Mouse (Mus musculus): ENCODE results near the gene Higd1a. TPM values are rescaled to one million over a fixed set of nuclear protein-coding genes. Genes with fewer than 3 reads are reported as not detected.

Higd1a gene
- polyA plus RNA-seq, 1 experiment from 2014 or later = 148 TPM

DNA sequence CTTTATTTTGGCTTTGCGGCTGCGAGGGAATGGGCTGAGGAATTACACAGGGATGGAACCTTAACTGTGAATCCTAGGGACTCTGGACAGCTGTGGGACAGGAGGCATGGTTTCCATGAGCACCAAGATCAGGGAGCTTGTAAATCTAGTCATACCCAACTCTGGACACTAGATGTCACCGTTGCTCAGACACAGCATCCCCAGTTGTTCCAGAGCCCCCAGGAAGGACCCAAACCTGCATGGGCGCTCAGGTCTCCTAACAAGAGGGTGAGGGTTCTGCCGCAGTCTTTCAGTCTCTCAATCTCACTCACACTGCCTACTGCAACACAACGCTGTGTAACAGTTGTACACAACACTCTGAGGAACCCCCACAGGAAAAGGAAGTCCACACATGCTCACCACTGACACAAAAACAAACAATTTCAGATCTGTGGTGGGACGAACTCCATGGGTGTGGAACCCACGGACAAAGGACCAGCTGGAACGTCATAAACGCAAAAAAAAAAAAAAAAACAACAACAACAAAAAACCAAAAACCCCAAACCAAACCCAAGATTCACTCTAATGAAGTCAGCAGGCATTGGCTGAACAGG lies 11.5 kb downstream of the Higd1a start:
- DNase-seq (ENCODE audit: low spot score) = peak; percentile 74
- 42% methylated on average over 10 of the region's 10 CpGs for WGBS
- no peaks in the 10 kb centered on the region for H3K4me1 ChIP-seq (replicated peaks; ENCODE audit: insufficient read depth, low read length)
- H3K27ac ChIP-seq = no peak overlapping the region
- no peak overlapping the region for H3K4me3 ChIP-seq (replicated peaks; ENCODE audit: low read depth, low read length)
- no peak overlapping the region for H3K4me2 ChIP-seq (ENCODE audit: low read length)
- 0 out of 2 replicates have a peak, but pooled peaks have one; percentile 29 for ATAC-seq (replicated peaks; ENCODE audit: low FRiP score, low read depth)
- H3K9me3 ChIP-seq (replicated peaks; ENCODE audit: low read length) = no peaks in the 10 kb centered on the region
- TF ChIP-seq CTCF (IDR thresholded peaks at IDR 0.05; ENCODE audit: low read depth) = peak; percentile 77
- 0 out of 2 replicates have a peak, but pooled peaks cover 9% of the 10 kb centered on the region for H3K36me3 ChIP-seq (ENCODE audit: insufficient read depth, low read length)
- no peaks in the 10 kb centered on the region for H3K27me3 ChIP-seq (ENCODE audit: insufficient read depth, low read length)
- no peak overlapping the region for H3K9ac ChIP-seq (ENCODE audit: low read depth, low read length)

DNA sequence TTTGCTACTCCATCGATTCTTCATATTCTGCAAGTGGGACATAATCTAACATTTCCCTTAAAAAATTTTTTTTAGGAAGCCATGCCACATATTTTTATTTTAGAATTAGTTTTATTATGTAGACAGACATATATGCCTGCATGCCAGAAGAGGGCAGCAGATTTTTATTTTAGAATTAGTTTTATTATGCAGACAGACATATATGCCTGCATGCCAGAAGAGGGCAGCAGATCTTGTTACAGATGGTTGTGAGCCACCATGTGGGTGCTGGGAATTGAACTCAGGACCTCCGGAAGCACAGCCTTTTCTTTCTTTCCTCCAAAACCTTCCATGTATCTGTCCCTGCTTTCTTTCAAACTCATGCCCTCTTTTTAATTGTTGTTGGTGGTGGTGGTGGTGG lies 15.2 kb downstream of the Higd1a start:
- H3K9ac ChIP-seq (ENCODE audit: low read depth, low read length) = no peak overlapping the region
- WGBS = 92% methylated on average over 2 of the region's 2 CpGs
- peak; percentile 60 for TF ChIP-seq CTCF (IDR thresholded peaks at IDR 0.05; ENCODE audit: low read depth)
- H3K9me3 ChIP-seq (replicated peaks; ENCODE audit: low read length) = no peaks in the 10 kb centered on the region
- ATAC-seq (replicated peaks; ENCODE audit: low FRiP score, low read depth) = no peak
- DNase-seq (ENCODE audit: low spot score) = no peak
- no peak overlapping the region for H3K27ac ChIP-seq
- no peaks in the 10 kb centered on the region for H3K4me1 ChIP-seq (replicated peaks; ENCODE audit: insufficient read depth, low read length)
- H3K4me3 ChIP-seq (replicated peaks; ENCODE audit: low read depth, low read length) = no peak overlapping the region
- H3K27me3 ChIP-seq (ENCODE audit: insufficient read depth, low read length) = no peaks in the 10 kb centered on the region
- no peak overlapping the region for H3K4me2 ChIP-seq (ENCODE audit: low read length)
- no peaks in the 10 kb centered on the region for H3K36me3 ChIP-seq (ENCODE audit: insufficient read depth, low read length)

DNA sequence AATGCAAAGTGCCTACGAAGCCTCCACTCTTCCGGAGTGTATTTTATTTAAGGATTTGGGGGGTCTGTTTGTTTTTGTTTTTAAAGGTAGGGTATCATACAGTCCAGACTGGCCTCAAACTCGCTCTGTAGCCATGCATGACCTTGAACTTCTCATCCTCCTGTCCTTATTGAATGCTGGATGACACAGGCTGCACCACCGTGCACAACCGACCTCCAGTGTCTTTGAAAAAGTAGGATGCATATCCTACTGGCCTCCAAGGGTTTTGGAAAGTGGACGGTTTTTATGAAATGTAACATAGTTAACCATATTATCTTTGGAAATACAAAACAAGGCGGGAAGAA lies 18.6 kb downstream of the Higd1a start:
- WGBS = 32% methylated on average over 7 of the region's 7 CpGs
- H3K4me3 ChIP-seq (replicated peaks; ENCODE audit: low read depth, low read length) = peak overlapping the region; percentile 45
- H3K4me2 ChIP-seq (ENCODE audit: low read length) = peak overlapping the region; percentile 86
- peak overlapping the region; percentile 44; the same call in 1 of the 2 replicates for H3K9ac ChIP-seq (ENCODE audit: low read depth, low read length)
- no peaks in the 10 kb centered on the region for H3K9me3 ChIP-seq (replicated peaks; ENCODE audit: low read length)
- H3K36me3 ChIP-seq (ENCODE audit: insufficient read depth, low read length) = no peaks in the 10 kb centered on the region
- no peak overlapping the region for H3K27ac ChIP-seq
- no peaks in the 10 kb centered on the region for H3K4me1 ChIP-seq (replicated peaks; ENCODE audit: insufficient read depth, low read length)
- ATAC-seq (replicated peaks; ENCODE audit: low FRiP score, low read depth) (peak; percentile 55), DNase-seq (ENCODE audit: low spot score) (no peak)
- TF ChIP-seq CTCF (IDR thresholded peaks at IDR 0.05; ENCODE audit: low read depth) = no peak
- no peaks in the 10 kb centered on the region for H3K27me3 ChIP-seq (ENCODE audit: insufficient read depth, low read length)

DNA sequence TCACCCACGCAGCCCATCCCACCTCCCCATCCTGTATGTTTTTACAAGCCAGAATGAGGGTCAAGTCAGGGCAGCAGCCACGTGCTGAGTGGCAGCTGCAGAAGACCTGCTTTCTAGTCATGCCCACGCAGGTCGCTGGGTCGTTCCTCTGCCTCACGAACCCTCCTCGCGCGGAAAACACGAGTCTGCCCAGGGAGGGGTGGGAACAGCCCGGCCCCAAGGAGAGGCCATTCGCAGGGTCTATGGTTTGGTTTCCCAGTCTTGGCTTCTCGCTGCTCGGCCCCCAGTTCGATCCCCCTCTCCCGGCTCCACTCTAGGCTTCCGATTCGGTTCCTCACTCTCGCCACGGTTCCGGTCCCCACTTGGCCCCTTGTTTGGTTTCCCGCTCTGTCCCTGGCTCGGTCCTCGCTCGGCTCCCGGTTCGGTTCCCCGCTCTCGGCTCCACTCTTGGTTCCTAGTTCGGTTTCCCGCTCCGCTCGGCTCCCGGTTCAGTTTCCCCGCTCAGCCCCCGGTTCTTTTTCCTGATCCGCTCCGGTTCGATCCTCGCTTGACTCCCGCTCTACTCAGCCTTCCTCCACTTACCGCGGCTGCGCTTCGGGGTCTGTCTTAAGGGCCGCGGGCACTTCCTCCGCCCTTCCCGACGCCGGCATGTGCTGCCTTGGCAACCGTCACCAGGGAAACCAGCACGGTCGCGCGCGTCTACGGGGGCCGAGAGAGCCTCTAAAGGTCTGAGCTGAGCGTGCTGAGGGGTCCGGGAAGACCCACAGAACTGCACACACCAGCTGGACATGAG lies 19.1 kb downstream of the Higd1a start, which contains the start of gene Ccdc13:
TSS of gene Ccdc13 (minus strand) at position 633 of the 793 bp plus-strand sequence.
- peak within 1 kb of the TSS; percentile 44 for H3K9ac ChIP-seq (ENCODE audit: low read depth, low read length)
- peak; percentile 85 for ATAC-seq (replicated peaks; ENCODE audit: low FRiP score, low read depth)
- WGBS = 5% methylated on average over 61 of the region's 61 CpGs

DNA sequence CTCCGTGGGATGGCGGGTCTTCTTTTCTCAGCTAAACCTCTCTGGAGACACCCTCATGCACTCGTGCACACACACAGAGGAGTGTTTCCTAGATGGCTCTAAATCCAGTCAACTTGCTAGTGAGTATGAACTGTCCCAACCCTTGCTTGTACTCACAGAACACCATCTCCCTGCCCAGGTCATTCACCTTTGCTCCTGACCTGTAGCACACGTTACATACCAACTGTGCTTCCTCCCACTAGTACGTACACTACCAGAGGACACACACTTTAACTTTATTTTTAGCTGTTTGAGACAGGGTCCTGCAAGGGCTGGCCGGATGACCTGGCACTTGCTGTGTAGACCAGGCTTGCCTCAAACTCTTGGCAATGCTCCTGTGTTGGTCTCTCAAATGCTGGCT lies 20.2 kb downstream of the Higd1a start:
- no peak for TF ChIP-seq CTCF (IDR thresholded peaks at IDR 0.05; ENCODE audit: low read depth)
- H3K27ac ChIP-seq = no peak overlapping the region
- no peak overlapping the region for H3K4me3 ChIP-seq (replicated peaks; ENCODE audit: low read depth, low read length)
- H3K27me3 ChIP-seq (ENCODE audit: insufficient read depth, low read length) = no peaks in the 10 kb centered on the region
- 88% methylated on average over 6 of the region's 6 CpGs for WGBS
- H3K9me3 ChIP-seq (replicated peaks; ENCODE audit: low read length) = no peaks in the 10 kb centered on the region
- H3K9ac ChIP-seq (ENCODE audit: low read depth, low read length) = no peak overlapping the region
- no peak for ATAC-seq (replicated peaks; ENCODE audit: low FRiP score, low read depth)
- DNase-seq (ENCODE audit: low spot score) = no peak
- H3K4me2 ChIP-seq (ENCODE audit: low read length) = no peak overlapping the region
- no peaks in the 10 kb centered on the region for H3K4me1 ChIP-seq (replicated peaks; ENCODE audit: insufficient read depth, low read length)
- H3K36me3 ChIP-seq (ENCODE audit: insufficient read depth, low read length) = no peaks in the 10 kb centered on the region

More for the DNA sequence above, 19.1 kb downstream of the Higd1a start, which contains the start of gene Ccdc13:
- DNase-seq (ENCODE audit: low spot score) = peak; percentile 85
- Histone ChIP-seq H3K4me3 (replicated peaks; ENCODE audit: low read depth, low read length) (peak within 1 kb of the TSS; percentile 45), H3K4me2 (ENCODE audit: low read length) (peak within 1 kb of the TSS; percentile 86), H3K4me1 (replicated peaks; ENCODE audit: insufficient read depth, low read length) (no peaks in the 10 kb centered on the region), H3K27ac (no peak within 1 kb of the TSS), H3K27me3 (ENCODE audit: insufficient read depth, low read length) (no peaks in the 10 kb centered on the region), H3K36me3 (ENCODE audit: insufficient read depth, low read length) (no peaks in the 10 kb centered on the region), H3K9me3 (replicated peaks; ENCODE audit: low read length) (no peaks in the 10 kb centered on the region)
- TF ChIP-seq CTCF (IDR thresholded peaks at IDR 0.05; ENCODE audit: low read depth) = no peak

DNA sequence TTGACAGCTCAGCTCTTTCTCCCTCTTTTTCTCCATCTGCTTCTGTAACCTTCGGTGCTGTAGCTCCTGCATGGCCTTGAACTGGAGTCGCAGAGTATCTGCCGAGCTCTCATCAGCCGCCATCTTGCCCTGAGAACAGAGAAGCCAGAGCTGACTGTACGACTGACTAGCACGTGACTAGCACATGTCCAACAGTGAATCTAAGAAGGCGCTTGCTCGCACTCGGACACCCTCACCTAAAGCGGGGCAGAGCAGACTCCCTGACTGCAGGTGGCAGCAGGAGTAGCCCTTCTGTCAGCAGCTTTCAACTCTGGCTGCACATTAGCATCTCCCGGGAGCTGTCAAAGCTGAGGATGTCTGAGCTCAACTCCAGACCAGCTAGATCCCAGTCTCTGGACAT lies 24.3 kb downstream of the Higd1a start:
- Histone ChIP-seq H3K9me3 (replicated peaks; ENCODE audit: low read length) (no peaks in the 10 kb centered on the region), H3K4me1 (replicated peaks; ENCODE audit: insufficient read depth, low read length) (no peaks in the 10 kb centered on the region), H3K27ac (no peak overlapping the region), H3K36me3 (ENCODE audit: insufficient read depth, low read length) (no peaks in the 10 kb centered on the region), H3K27me3 (ENCODE audit: insufficient read depth, low read length) (no peaks in the 10 kb centered on the region), H3K9ac (ENCODE audit: low read depth, low read length) (0 out of 2 replicates have a peak overlapping the region, but pooled peaks have one; percentile 3), H3K4me2 (ENCODE audit: low read length) (no peak overlapping the region), H3K4me3 (replicated peaks; ENCODE audit: low read depth, low read length) (no peak overlapping the region)
- no peak for ATAC-seq (replicated peaks; ENCODE audit: low FRiP score, low read depth)
- 88% methylated on average over 11 of the region's 11 CpGs for WGBS
- TF ChIP-seq CTCF (IDR thresholded peaks at IDR 0.05; ENCODE audit: low read depth) = no peak
- DNase-seq (ENCODE audit: low spot score) = no peak
